Mouse (Mus musculus) small intestine, adult 2 months (tissue): ENCODE data around the gene Mpv17l2.

Source experiments
- CTCF ChIP-seq: fragments of 200-500 bp; IDR thresholded peaks from 2 replicates; pipeline ENCODE4 v1.5.1; 2012; ENCODE audit warnings: low read depth, mild to moderate bottlenecking, control low read depth, inconsistent platforms, low read length, moderate library complexity, mixed read lengths; ENCODE audit not compliant: insufficient replicate concordance, insufficient read length; ENCODE audit errors: extremely low read depth
- POLR2A ChIP-seq: fragments of 200-500 bp; IDR thresholded peaks from 2 replicates; pipeline ENCODE4 v1.6.1; 2012; ENCODE audit warnings: low read depth, mild to moderate bottlenecking, control low read depth, inconsistent platforms, low read length, moderate library complexity

DNA sequence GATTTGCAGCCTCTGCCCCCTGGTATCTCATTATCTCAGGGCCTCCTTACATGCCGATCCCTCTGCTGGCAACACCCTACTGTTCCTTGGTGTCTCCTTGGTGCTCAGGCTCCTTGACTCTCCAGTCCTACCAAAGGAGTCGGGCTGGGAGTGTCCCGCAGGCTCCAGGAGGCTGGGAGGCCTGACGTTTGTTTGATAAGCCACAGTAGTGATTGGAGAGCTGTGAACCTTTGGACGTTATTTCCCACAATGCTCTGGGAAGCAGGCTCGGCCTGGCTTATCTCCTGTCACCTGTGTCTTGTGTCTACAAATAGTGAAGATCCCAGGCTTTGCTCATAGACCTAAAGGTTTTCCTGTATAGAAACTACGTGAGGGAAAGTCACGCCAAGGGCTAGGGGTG, 3.3 kb upstream of the Mpv17l2 start:
- no peak for TF ChIP-seq CTCF
- peak; percentile 48; the same call in 1 of the 2 replicates for TF ChIP-seq POLR2A
